Mouse (Mus musculus) splenic B cell, adult 2 months (primary cell): ENCODE data around the gene Taf9b.
"Not testable (repeated sequence)": the region's sequence is repeated elsewhere in the genome, so short reads cannot be mapped to it uniquely, and the experiment has no call there.

Experiments used
- DNase-seq: peaks from one replicate; pipeline ENCODE4 v3.0.0-alpha.2; 2011; ENCODE audit warnings: low read depth, low spot score
- H3K27me3 ChIP-seq: 2 replicates; pipeline ENCODE4 v1.6.1; 2012; ENCODE audit warnings: mild to moderate bottlenecking, low read length, moderate library complexity, mixed read lengths; ENCODE audit not compliant: control insufficient read depth, poor library complexity, insufficient read depth, severe bottlenecking
- H3K36me3 ChIP-seq: 2 replicates; pipeline ENCODE4 v1.6.1; 2012; ENCODE audit warnings: mild to moderate bottlenecking, low read length, moderate library complexity, mixed read lengths; ENCODE audit not compliant: control insufficient read depth, poor library complexity, insufficient read depth, severe bottlenecking

Gene Taf9b

DNA sequence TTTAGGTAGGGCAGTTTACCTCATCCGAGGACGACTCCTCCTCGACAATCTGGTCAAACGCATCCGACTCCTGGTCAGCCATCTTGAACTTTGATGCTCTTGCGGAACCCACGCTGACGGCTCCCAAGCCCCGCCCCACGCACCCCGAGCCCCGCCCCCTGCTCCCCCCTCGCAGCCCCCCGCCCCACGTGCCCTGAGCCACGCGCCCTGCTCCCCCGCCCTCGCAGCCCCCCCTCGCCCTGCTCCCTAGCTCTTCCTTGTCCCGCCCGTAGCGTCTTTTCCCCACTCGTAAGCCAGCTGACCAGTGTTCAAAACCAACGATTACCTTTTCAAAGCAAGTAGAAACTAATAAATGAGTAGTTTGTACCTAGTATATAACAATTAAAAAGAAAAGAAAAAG, at the start of gene Taf9b:
Taf9b (minus strand) TSS at position 101 of the 400 bp plus-strand sequence.
- no peak for DNase-seq
- Histone ChIP-seq H3K36me3 (no peaks in the 10 kb centered on the region), H3K27me3 (no peaks in the 10 kb centered on the region)

DNA sequence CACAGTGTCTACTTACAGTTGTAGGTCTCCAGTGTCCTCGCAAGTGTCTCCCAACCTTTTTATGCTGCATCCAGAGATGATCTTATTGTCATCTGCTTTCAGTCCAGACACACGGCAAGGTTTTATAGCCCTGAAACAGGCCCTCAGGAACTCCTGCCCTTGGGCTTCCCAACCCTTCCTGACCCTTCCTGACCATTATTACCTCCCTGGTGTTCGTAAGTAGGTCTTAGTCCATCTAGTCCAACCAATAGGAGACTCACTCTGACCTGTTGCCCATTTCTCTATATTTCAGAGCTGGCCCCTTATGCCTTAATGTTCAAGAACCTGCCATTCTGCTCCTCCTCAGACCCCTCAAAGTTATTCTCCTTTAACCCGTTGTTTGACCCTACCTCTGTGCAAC, 34.3 kb upstream of the Taf9b start, which contains the start of gene Fnd3c2:
Fnd3c2 (minus strand) TSS at position 101 of the 400 bp plus-strand sequence.
- H3K36me3 ChIP-seq: no peaks in the 10 kb centered on the region
- no peaks in the 10 kb centered on the region for H3K27me3 ChIP-seq
- no peak for DNase-seq

DNA sequence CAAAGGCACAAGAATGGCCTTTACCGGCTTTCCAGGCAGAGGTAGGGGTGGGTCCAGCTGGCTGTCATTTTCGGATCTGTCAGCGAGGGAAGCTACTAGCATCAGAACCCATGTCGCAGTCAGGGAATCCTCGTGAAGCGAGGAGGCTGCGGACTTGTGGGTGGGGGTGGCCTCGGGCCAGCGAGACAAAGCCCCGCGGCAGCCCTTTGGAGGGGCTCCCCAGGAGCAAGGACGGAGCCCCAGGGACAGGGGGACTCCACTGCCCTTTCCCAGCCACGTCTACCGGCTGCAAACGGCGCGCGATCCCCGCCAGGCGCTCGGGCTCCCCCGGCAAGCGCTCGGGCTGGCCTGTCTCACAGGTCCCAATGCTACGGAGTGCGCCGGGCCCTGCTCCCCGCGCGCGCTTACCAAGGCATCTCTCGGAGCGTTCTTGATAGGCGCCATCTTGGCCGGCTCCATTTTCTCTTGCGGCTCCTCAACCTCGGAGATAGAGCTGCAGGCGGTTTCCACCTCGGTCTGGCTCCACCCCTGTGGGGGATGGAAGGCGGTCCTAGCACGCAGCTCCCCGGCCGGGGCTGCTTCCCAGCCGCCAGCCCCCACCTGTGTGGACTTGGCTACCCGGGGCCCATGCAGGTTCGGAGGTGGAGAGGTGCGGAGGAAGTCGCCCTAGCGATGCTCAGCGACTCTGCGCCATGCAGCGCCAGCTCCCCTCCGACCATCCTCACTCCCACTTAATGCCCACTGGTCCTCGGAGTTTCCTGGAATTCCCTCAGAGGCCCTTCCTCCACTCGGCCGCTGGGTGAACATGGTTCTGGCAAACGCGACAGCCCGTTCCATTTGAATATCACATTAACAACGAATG, 1.6 kb downstream of the Taf9b start:
- Histone ChIP-seq H3K36me3 (no peaks in the 10 kb centered on the region), H3K27me3 (no peaks in the 10 kb centered on the region)
- peak; percentile 69 for DNase-seq

DNA sequence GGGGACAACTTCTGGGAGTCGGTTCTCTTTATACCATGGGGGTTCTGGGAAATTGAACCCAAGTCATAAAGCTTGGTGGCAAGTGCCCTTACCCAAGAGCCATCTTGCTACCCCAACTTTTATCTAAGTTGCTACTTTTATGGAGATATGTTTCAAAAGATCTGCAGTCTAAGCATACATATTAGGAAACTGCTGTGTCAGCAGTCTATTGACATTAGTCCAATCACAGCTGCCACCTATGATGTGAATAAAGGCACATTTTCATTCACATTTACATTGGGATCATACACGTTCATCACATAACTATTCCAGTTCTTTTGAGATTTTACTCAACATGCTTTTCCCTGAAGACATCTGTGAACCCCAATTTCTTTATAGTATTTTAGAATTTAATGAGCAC, 11.9 kb downstream of the Taf9b start:
- no peaks in the 10 kb centered on the region for H3K27me3 ChIP-seq
- no peaks in the 10 kb centered on the region for H3K36me3 ChIP-seq
- no peak for DNase-seq

DNA sequence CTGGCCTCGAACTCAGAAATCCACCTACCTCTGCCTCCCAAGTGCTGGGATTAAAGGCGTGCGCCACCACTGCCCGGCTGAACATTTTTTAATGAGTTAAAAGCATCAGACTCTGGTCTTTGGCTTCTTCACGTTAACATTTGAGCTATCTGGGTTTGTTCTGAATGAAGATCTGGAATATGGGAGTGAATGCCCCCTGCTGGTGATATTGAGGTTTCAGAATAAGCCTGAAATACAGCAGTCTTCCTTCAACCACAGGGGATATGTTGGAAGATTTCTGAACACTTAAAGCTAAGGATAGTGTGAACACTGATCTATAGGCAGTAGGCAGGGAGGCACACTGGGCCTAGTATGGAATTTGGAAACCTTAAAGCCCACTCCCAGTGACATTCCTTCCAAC, 22.1 kb downstream of the Taf9b start:
- peak; percentile 32 for DNase-seq
- Histone ChIP-seq H3K36me3 (peaks cover 2% of the 10 kb centered on the region; the same call in 1 of the 2 replicates), H3K27me3 (no peaks in the 10 kb centered on the region)

DNA sequence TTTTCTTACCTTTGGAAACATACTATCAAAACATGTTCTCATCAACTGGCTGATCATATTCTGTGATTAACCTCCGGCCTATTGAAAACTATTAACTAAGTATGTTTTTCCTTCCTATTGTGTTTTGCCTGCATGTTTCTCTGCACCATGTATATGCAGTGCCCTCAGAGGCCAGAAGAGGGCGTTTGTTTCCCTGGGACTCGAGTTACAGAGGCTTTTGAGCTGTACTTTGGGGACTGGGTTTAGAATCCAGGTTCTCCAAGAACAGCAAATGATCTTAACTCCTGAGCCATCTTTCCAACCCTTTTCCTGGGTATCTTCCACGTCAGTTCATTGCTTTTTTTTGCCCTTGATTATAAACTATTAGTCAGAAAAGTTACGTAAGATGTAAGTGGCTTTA, 23.6 kb downstream of the Taf9b start:
- Histone ChIP-seq H3K27me3 (no peaks in the 10 kb centered on the region), H3K36me3 (peaks cover 2% of the 10 kb centered on the region; the same call in 1 of the 2 replicates)
- DNase-seq: peak; percentile 28

DNA sequence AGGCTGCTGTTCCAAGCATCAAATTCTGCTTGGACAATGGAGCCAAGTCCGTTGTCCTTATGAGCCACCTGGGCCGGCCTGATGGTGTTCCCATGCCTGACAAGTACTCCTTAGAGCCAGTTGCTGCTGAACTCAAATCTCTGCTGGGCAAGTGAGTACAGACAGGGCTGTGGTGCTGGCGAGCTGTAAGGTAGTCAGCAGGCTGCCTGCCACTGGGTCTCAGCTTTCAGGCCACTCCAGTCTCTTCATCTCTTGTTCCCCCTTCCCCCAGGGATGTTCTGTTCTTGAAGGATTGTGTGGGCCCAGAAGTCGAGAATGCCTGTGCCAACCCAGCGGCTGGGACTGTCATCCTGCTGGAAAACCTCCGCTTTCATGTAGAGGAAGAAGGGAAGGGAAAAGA, 26.6 kb downstream of the Taf9b start:
- not testable (repeated sequence) for H3K36me3 ChIP-seq, H3K27me3 ChIP-seq, DNase-seq

DNA sequence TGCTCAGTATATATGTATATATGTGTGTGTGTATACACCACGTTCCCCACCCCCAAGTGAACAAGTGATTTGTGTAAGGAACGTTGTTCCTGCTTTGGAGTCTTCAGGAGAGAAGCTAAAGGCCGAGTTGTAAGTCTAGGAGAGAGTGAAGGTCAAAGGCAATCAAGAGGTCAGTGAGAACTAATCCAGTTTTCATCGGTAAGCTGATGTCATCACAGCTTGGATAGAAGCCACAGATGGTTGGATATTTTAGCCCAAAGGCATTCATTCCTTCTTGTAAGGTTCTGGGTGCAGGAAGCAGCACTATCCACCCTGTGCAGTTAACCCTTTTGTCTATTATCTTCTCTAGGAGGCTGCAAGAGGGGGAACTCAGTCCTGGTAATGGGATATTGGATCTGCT, 30.9 kb downstream of the Taf9b start:
- Histone ChIP-seq H3K36me3 (no peaks in the 10 kb centered on the region), H3K27me3 (no peaks in the 10 kb centered on the region)
- no peak for DNase-seq

DNA sequence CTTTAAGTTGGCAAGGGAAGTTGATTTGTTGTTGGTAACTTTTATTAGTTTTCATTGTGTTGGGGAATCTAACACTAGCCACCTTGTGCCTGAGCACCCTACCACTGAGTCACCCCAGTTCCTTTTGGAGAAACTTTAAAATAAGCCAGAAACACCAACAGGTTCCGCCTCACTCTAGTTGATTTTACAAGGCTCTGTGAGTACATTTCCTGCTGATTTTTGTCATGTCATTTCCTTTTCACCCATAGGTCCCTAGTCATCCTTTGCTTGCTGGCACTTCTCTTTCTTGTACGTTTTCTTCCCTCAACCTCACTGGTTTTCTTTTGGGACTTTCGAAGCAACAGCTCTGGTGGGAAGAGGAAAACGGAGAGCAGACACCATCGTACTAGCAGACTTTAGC, 31.6 kb downstream of the Taf9b start:
- no peak for DNase-seq
- Histone ChIP-seq H3K27me3 (no peaks in the 10 kb centered on the region), H3K36me3 (no peaks in the 10 kb centered on the region)

DNA sequence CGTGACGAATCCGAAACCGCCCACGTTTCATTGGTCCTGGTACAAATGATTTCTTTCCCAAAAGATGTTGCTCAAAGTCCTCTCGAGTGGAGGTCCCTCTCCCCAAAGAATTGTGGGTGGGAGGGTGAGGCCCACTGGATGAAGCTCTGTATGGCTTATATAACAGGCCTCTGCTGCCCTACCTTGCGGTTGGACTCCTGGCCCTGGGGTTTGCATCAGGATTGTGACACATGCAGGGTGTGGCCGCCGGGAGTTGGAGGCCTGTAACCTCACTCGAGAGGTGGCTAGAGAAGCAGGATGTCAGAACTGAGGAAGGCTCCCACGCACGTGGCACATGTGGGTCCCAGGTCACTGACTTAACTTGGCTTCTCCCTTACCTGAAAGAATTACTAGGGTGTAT, 33.2 kb downstream of the Taf9b start:
- no peaks in the 10 kb centered on the region for H3K36me3 ChIP-seq
- peak; percentile 26 for DNase-seq
- no peaks in the 10 kb centered on the region for H3K27me3 ChIP-seq

DNA sequence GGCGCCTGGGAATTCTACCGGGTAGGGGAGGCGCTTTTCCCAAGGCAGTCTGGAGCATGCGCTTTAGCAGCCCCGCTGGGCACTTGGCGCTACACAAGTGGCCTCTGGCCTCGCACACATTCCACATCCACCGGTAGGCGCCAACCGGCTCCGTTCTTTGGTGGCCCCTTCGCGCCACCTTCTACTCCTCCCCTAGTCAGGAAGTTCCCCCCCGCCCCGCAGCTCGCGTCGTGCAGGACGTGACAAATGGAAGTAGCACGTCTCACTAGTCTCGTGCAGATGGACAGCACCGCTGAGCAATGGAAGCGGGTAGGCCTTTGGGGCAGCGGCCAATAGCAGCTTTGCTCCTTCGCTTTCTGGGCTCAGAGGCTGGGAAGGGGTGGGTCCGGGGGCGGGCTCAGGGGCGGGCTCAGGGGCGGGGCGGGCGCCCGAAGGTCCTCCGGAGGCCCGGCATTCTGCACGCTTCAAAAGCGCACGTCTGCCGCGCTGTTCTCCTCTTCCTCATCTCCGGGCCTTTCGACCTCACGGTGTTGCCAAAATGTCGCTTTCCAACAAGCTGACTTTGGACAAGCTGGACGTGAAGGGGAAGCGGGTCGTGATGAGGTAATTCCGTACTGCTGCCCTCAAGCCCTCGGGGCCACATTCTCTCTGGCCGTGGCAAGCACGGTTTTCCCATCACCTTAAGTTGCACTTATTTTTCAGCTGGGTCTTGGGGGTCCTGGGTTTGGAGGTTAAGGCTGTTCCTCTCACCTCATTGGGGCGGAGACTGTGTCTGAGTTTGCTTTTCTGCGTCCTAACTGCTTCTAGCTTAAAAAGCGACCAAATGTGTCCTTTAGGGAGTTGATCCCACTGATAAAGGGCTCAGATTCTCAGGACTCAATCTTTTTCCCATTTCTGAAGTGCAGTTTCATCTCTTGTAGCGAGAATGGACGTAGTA, 34.0 kb downstream of the Taf9b start, which contains the start of gene Pgk1:
Pgk1 (plus strand) TSS at position 388 of the 937 bp plus-strand sequence.
- DNase-seq: peak; percentile 95
- H3K27me3 ChIP-seq: no peaks in the 10 kb centered on the region
- no peaks in the 10 kb centered on the region for H3K36me3 ChIP-seq

DNA sequence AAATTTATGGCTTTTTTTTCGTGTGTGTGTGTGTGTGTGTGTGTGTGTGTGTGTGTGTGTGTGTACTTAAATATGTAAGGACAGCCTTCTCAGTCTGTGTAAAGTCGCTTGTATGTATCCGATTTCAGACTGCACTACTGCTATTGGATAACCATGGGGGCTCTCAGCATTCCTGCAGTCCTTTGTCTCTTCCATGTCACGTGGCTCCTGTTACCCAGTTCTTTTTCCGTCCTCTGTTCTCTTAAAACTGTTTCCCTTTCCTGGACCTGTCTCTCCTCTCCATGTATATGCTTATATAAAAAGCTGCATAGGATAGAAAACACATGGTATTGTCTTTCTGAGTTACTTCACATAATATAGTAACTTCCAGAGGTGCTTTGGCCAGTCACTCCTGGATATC, 35.3 kb downstream of the Taf9b start:
- DNase-seq: no peak
- Histone ChIP-seq H3K27me3 (no peaks in the 10 kb centered on the region), H3K36me3 (no peaks in the 10 kb centered on the region)

DNA sequence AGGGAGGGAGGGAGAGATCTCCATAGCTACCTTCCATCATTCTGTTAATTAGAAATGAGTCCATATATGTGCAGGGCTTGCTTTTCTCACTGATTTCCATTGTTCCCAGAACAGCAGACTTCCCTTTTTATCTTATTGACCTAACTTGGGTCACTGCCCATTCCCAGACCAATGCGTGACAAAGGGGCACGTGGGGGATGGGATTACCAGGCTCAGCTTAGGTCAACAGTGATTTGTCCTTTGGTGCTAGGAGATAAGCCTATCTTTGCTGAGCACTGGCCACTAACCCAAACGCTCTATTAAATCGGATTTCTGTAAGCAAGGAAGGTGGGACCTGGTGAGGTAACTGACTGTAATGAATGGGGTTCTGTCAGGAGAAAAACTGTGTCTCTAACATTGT, 36.7 kb downstream of the Taf9b start:
- DNase-seq: no peak
- Histone ChIP-seq H3K36me3 (no peaks in the 10 kb centered on the region), H3K27me3 (no peaks in the 10 kb centered on the region)

DNA sequence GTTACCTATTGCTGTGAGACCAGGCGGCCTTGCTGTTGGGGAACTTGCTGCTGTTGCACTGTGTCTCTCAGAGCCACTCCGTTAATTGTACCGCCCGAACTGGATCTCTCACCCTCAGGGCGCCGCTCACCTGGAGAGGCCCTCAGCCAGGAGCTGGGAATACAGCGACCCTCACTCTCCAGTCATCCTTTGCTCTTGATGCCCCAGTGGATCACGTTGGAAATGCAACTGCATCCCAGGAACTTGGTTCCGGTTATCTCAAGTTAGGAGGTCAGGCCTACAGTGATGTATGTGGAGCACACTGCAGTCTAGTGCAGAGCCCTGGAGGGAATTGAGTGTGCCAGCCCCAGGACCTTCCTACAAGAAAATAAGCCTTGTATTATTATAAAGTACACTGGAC, 44.6 kb downstream of the Taf9b start:
- no peak for DNase-seq
- H3K27me3 ChIP-seq: no peaks in the 10 kb centered on the region; the same call in 1 of the 2 replicates
- H3K36me3 ChIP-seq: no peaks in the 10 kb centered on the region

DNA sequence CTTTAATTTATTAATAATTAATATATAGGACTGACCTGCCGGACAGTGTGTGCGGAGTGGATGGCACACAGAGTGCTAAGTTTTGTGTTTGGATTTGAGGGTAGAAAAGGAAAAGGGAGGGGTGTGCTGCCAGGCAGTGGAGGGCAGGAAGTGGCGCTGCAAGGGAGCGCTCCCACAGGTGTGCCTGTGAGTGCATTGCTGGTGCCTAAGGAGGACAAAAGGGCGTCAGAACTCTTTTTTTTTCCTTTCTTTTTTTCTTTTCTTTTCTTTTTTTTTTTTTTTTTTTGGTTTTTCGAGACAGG, 49.2 kb downstream of the Taf9b start:
- no peak for DNase-seq
- Histone ChIP-seq H3K27me3 (no peaks in the 10 kb centered on the region; the same call in 1 of the 2 replicates), H3K36me3 (no peaks in the 10 kb centered on the region)
